Mouse (Mus musculus) MEL (cell line): ENCODE measurements at regions not wholly inside any gene's neighbourhood (a gene's known extent, or its start where the extent isn't known, plus 50 kb on each side); places are given as distances from the start of the nearest gene placed in this dataset.

Experiments
- DNase-seq: peaks from one replicate; pipeline ENCODE4 v3.0.0; 2011; ENCODE audit warnings: low read depth, low spot score
- H3K27ac ChIP-seq: 2 replicates; pipeline ENCODE4 v1.5.1; 2012; ENCODE audit warnings: low read depth, mild to moderate bottlenecking, control low read depth, low read length, moderate library complexity; ENCODE audit not compliant: control insufficient read depth
- H3K27me3 ChIP-seq, 2 experiments: fragments of 150-350 bp in 1 of 2; sonication (generic) in 1 of 2; 2 replicates each; pipeline ENCODE4 v1.6.1; 2012; ENCODE audit warnings: low read length in 2 of 2, mild to moderate bottlenecking in 2 of 2, improper control_type of control experiment in 1 of 2, moderate library complexity in 1 of 2; ENCODE audit not compliant: insufficient read depth in 2 of 2, control insufficient read depth in 1 of 2
- H3K36me3 ChIP-seq, 2 experiments: 2 replicates each; pipeline ENCODE4 v1.6.1; 2012 to 2014; ENCODE audit warnings: low read length in 2 of 2, improper control_type of control experiment in 1 of 2, inconsistent platforms in 1 of 2, mild to moderate bottlenecking in 1 of 2; ENCODE audit not compliant: insufficient read depth in 2 of 2, control insufficient read depth in 1 of 2
- H3K4me1 ChIP-seq, 2 experiments: fragments of 150-350 bp in 1 of 2; sonication (generic) in 1 of 2; 2 replicates each; pipeline ENCODE4 v1.6.1; 2012; ENCODE audit warnings: low read length in 2 of 2, improper control_type of control experiment in 1 of 2, mild to moderate bottlenecking in 1 of 2; ENCODE audit not compliant: insufficient read depth in 2 of 2, control insufficient read depth in 1 of 2
- H3K4me3 ChIP-seq, 2 experiments: fragments of 150-350 bp in 1 of 2; sonication (generic) in 1 of 2; 2 replicates each; pipeline ENCODE4 v1.5.1; 2012; ENCODE audit warnings: low read depth in 2 of 2, low read length in 2 of 2, mild to moderate bottlenecking in 2 of 2, moderate library complexity in 2 of 2, control low read depth in 1 of 2, improper control_type of control experiment in 1 of 2; ENCODE audit not compliant: control insufficient read depth in 1 of 2, insufficient read depth in 1 of 2
- H3K79me2 ChIP-seq: 2 replicates; pipeline ENCODE4 v1.6.1; 2012; ENCODE audit warnings: mild to moderate bottlenecking, low read length, moderate library complexity; ENCODE audit not compliant: control insufficient read depth, poor library complexity, insufficient read depth
- H3K9ac ChIP-seq: 2 replicates; pipeline ENCODE4 v1.6.1; 2012; ENCODE audit warnings: low read depth, mild to moderate bottlenecking, control low read depth, low read length, moderate library complexity; ENCODE audit not compliant: control insufficient read depth, poor library complexity, severe bottlenecking
- H3K9me3 ChIP-seq: fragments of 150-350 bp; sonication (generic); replicated peaks from 2 replicates; pipeline ENCODE4 v1.6.1; 2012; ENCODE audit warnings: mild to moderate bottlenecking, low read length, improper control_type of control experiment, moderate library complexity; ENCODE audit not compliant: insufficient read depth
- CHD1 ChIP-seq: IDR thresholded peaks from 2 replicates; pipeline ENCODE4 v1.6.1; 2012; ENCODE audit warnings: low read depth, mild to moderate bottlenecking, inconsistent platforms, low read length, improper control_type of control experiment
- EP300 ChIP-seq, 2 experiments: IDR thresholded peaks; 2 replicates each; pipeline ENCODE4 v1.6.1; 2011; ENCODE audit warnings: improper control_type of control experiment in 2 of 2, low read length in 2 of 2, low read depth in 1 of 2, mild to moderate bottlenecking in 1 of 2
- GABPA ChIP-seq: IDR thresholded peaks from 2 replicates; pipeline ENCODE4 v1.6.1; 2012; ENCODE audit warnings: low read depth, mild to moderate bottlenecking, inconsistent platforms, low read length, improper control_type of control experiment, moderate library complexity
- JUND ChIP-seq: IDR thresholded peaks from 2 replicates; pipeline ENCODE4 v1.6.1; 2011; ENCODE audit warnings: low read depth, mild to moderate bottlenecking, improper control_type of control experiment, low read length
- MAFK ChIP-seq: IDR thresholded peaks from 2 replicates; pipeline ENCODE4 v1.6.1; 2011; ENCODE audit warnings: low read depth, mild to moderate bottlenecking, low read length, improper control_type of control experiment, borderline replicate concordance
- MAX ChIP-seq: IDR thresholded peaks from 2 replicates; pipeline ENCODE4 v1.6.1; 2011; ENCODE audit warnings: low read length, improper control_type of control experiment
- MAZ ChIP-seq: IDR thresholded peaks from 2 replicates; pipeline ENCODE4 v1.6.1; 2012; ENCODE audit warnings: low read depth, mild to moderate bottlenecking, inconsistent platforms, low read length, improper control_type of control experiment
- MEF2A ChIP-seq: IDR thresholded peaks from 2 replicates; pipeline ENCODE4 v1.6.1; 2014; ENCODE audit warnings: low read depth, mild to moderate bottlenecking, inconsistent platforms, low read length, improper control_type of control experiment; ENCODE audit not compliant: poor library complexity, insufficient replicate concordance, severe bottlenecking; ENCODE audit errors: extremely low read depth
- MYB ChIP-seq: IDR thresholded peaks from 2 replicates; pipeline ENCODE4 v1.6.1; 2011; ENCODE audit warnings: mild to moderate bottlenecking, low read depth, low read length, improper control_type of control experiment
- POLR2AphosphoS2 ChIP-seq: IDR thresholded peaks from 2 replicates; pipeline ENCODE4 v1.6.1; 2011; ENCODE audit warnings: low read length, improper control_type of control experiment
- POLR2AphosphoS5 ChIP-seq: IDR thresholded peaks from 2 replicates; pipeline ENCODE4 v1.6.1; 2012; ENCODE audit warnings: low read depth, borderline replicate concordance, mild to moderate bottlenecking, inconsistent platforms, low read length, moderate library complexity, mixed read lengths
- SIN3A ChIP-seq: IDR thresholded peaks from 2 replicates; pipeline ENCODE4 v1.6.1; 2012; ENCODE audit warnings: low read length, improper control_type of control experiment, inconsistent platforms
- TCF12 ChIP-seq: IDR thresholded peaks from 2 replicates; pipeline ENCODE4 v1.6.1; 2014; ENCODE audit warnings: low read depth, mild to moderate bottlenecking, inconsistent platforms, low read length, improper control_type of control experiment, moderate library complexity
- USF1 ChIP-seq: IDR thresholded peaks from 2 replicates; pipeline ENCODE4 v1.6.1; 2014; ENCODE audit warnings: low read depth, mild to moderate bottlenecking, inconsistent platforms, low read length, improper control_type of control experiment, moderate library complexity

- Histone ChIP-seq H3K4me3 (no peak overlapping the region), H3K4me1 (no peaks in the 10 kb centered on the region), H3K27ac (no peak overlapping the region), H3K27me3 (no peaks in the 10 kb centered on the region), H3K79me2 (no peaks in the 10 kb centered on the region), H3K36me3 (no peaks in the 10 kb centered on the region), H3K9ac (no peak overlapping the region), H3K9me3 (no peaks in the 10 kb centered on the region)
- TF ChIP-seq MAFK (no peak), MYB (no peak), EP300 (IDR thresholded peaks at IDR 0.05; ENCODE audit: low read depth in 1 of 2, low read length in 2 of 2) (no peak), USF1 (no peak), MEF2A (no peak), SIN3A (no peak), MAX (no peak), JUND (no peak), GABPA (no peak), POLR2AphosphoS5 (no peak), MAZ (no peak)
- no peak for DNase-seq
Measured at GRCm38 (mm10) chr11:37696981-37697380, 461.2 kb upstream of the Tenm2 start.

DNA sequence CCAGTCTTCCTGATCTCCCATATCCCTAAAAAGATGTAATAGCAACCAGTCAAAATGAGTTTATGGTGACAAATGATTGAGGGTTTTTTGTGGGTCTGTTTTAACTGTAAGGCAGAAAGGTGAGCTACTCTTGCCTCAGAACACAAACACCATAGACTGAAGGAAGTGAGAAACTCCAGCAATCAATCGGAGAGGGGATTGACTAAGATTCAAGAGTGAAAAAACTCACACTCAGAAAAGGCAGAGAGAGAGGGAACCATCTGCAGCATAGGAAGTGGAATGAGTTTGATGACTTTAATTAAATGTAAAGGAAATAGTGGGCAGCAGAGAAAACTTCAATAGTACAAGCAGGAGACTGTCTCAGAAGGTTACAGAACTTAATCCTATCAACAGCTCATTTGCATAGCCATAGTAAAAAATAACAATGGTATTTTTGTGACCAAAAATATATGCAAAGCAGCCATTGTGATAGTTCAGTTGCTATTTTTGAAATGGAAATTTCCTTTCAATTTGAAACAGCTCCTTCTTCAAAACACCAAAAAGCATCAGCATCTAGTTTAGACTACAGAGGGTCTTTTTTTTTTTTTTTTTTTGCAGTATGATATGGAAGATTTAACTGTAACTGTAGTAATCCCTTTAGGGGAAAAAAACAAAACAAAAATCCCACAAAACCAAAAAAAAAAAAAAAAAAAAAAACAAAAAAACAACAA, 442.9 kb upstream of the Tenm2 start:
- H3K27me3 ChIP-seq: no peaks in the 10 kb centered on the region
- no peaks in the 10 kb centered on the region for H3K4me1 ChIP-seq
- H3K27ac ChIP-seq: no peak overlapping the region
- TF ChIP-seq TCF12 (no peak), POLR2AphosphoS2 (no peak)
- H3K4me3 ChIP-seq: no peak overlapping the region
- no peaks in the 10 kb centered on the region for H3K36me3 ChIP-seq
- no peak overlapping the region for H3K9ac ChIP-seq
- H3K9me3 ChIP-seq: no peaks in the 10 kb centered on the region
- no peaks in the 10 kb centered on the region for H3K79me2 ChIP-seq
- no peak for DNase-seq

GRCm38 (mm10) chr11:37671320-37671719, 435.6 kb upstream of the Tenm2 start:
- no peaks in the 10 kb centered on the region for H3K27me3 ChIP-seq
- no peak for DNase-seq
- H3K79me2 ChIP-seq: no peaks in the 10 kb centered on the region
- H3K9me3 ChIP-seq: no peaks in the 10 kb centered on the region
- H3K36me3 ChIP-seq: no peaks in the 10 kb centered on the region
- H3K9ac ChIP-seq: no peak overlapping the region
- no peaks in the 10 kb centered on the region for H3K4me1 ChIP-seq
- TF ChIP-seq SIN3A (no peak), CHD1 (no peak)
- H3K4me3 ChIP-seq: no peak overlapping the region
- H3K27ac ChIP-seq: no peak overlapping the region
